Mouse (Mus musculus): Measurements from ENCODE around the gene Itpka.
A peak's percentile ranks its signal among the peaks of the same experiment; 100 is the strongest.

DNA sequence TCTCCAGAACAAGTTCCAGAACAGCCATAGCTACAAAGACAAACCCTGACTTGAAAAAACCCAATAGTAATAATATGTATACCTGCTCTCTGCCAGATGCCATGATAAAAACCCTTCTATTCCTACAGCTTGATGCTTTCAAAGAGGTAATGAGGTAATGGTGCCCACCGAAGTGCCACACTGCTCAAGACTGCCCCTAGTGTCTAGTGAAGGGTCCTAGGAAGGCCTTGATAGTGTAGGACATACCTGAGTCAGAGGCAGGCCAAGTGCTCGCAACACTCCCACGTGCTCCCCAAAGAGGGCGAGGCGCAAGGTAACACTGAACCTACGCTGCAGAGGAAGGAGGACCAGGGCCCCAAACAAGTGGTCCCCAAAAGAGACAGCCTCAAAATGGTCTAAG is 25.1 kb downstream of the Itpka start:
- TF ChIP-seq POLR2A (IDR thresholded peaks at IDR 0.05; ENCODE audit: insufficient read depth, low read length) (no peak), CTCF (IDR thresholded peaks at IDR 0.05; ENCODE audit: low read depth, low read length) (peak; percentile 25)

Measured in ES-Bruce4 (cell line).